Mouse (Mus musculus): ENCODE data around the gene Krt35. TPM values are rescaled to one million over a fixed set of nuclear protein-coding genes. Genes with fewer than 3 reads are reported as not detected.
A peak's percentile ranks its signal among the peaks of the same experiment; 100 is the strongest.

Gene Krt35
- total RNA-seq, 2 experiments from 2014 or later, result not detected

DNA sequence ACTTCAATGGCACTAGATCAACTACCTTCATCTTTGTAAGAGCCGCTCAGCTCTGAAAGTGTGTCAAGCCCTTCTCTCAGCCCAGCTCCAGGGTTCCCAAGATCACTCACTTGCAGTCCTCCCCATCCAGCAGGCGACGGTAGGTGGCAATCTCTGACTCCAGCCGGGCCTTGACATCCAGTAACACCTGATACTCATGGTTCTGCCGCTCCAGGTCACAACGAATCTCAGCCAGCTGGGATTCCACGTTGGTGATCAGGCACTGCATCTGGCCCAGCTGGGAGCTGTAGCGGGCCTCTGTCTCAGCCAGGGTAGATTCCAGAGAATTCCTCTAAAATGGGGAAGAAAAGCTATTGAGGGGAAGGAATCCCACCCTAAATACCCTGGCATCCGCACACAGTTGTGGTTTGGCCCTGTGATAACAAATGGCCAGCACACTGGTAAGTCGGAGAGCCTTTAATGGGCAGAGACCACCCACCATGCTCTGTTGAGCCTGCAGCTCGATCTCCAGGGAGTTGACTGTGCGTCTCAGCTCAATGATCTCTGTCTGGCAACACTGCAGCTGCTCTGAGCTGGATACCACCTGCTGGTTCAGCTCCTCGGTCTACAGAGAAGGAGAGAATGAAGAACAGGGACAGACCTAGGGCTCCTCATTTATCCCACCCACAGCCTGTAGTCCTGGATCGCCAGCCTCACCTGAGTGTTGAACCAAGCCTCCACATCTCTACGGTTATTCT is 6.8 kb upstream of the Krt35 start:
- intact Hi-C loops (cut with DNase I), result no loop called here
- Histone ChIP-seq H3K27ac (no peak overlapping the region), H3K4me3 (no peak overlapping the region)
- DNase-seq, result peak; percentile 18
- TF ChIP-seq CTCF (IDR thresholded peaks at IDR 0.05), result peak; percentile 22; the same call in 1 of the 2 replicates

DNA sequence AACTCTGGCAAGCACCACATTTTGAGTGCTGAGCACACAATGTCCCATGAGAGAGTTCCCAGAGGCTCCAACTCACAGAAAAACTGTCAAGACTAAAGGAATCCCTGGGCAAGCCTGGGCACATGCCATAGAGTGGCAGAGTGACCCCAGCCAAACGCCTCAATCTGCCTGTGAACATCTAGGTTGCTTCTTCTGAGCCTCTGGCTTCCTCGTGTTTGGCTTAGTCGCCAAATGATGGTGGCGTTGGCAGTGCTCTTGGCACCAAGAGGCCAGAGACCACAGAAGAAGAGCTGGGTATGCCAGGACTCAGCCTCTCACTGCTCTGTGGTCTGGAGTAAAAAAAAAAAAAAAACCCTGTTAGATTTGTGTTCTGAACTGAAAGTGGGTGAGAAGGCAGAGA is 4.3 kb upstream of the Krt35 start:
- no peak for DNase-seq
- no peak overlapping the region for H3K27ac ChIP-seq
- no peak overlapping the region for H3K4me3 ChIP-seq
- intact Hi-C loops (cut with DNase I), result no loop called here
- no peak for TF ChIP-seq CTCF (IDR thresholded peaks at IDR 0.05)

DNA sequence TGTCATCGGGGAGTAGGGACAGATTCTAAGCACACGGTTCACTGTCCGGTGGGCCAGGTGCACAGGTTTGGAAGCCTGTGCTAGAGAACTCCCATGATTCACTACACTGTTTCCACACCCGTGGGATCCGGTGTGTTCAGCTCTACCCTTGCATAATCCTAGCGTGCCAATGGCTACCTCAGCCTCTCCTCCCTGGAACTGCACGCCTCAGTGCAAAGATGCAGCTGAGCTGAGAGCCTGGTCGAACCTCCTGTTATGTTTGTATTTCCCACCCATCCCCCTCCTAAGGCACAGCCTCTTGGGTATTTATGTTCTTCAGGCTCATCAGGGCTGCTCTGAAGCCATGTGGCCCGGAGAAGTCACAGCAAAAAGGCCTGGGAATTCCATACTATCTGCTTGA is 1.8 kb upstream of the Krt35 start:
- DNase-seq, result no peak
- no peak overlapping the region for H3K27ac ChIP-seq
- TF ChIP-seq CTCF (IDR thresholded peaks at IDR 0.05), result no peak
- H3K4me3 ChIP-seq, result no peak overlapping the region
- intact Hi-C loops (cut with DNase I), result no loop called here

DNA sequence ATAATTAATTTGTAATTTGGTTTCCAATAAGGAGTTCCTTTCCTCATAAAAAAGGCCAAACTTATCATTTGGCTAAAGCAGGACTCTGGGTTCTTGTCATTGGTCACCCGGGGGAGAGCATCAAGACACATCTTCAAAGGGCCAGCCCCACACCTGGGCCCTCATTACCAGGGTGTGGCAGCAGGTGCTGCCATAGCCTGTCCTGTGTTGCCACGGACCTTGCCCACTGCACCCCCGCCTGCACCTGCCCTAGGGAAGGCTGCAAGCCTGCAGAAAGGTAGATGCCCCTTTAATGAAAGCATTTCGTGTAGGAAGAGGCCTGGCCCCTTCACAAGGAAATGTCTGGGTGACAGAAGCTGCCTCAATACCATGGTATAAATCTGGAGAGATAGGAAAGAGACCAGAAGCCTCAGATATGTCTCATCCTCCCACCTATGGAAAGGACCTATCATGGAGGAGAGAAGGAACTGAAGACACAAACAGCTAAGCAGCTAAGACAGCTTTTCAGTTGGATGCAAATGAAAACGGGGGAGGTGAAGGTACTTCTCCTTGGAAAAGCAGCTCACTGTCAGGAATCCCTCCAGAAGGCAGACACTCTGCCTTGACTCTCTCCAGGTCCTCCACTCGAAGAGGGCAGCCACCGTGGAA is 7.5 kb downstream of the Krt35 start:
- no peak for DNase-seq
- intact Hi-C loops (cut with DNase I), result no loop called here
- Histone ChIP-seq H3K4me3 (no peak overlapping the region), H3K27ac (no peak overlapping the region)
- no peak for TF ChIP-seq CTCF (IDR thresholded peaks at IDR 0.05)

DNA sequence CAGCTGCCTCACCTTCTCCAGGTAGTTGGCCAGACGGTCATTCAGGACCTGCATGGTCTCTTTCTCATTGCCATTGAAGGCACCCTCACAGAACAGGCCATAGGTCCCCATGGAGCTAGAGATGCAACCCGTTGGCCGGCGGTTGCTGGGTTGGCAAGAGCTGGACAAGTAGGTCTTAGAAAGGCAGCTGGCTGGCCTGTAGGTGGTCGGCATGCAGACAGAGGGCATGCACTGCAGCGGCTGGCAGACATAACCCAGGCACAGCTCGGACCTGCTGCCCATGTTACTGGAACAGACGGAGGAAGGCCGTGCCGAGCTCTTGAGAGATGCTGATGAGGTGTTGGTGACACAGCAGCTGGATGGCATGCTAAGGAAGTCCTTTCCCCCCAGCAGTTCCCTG is 8.2 kb downstream of the Krt35 start, which contains the start of gene Krt32:
TSS of gene Krt32 (minus strand) at position 366 of the 400 bp plus-strand sequence.
- Histone ChIP-seq H3K4me3 (no peak within 1 kb of the TSS), H3K27ac (no peak within 1 kb of the TSS)
- DNase-seq, result no peak
- intact Hi-C loops (cut with DNase I), result no loop called here
- TF ChIP-seq CTCF (IDR thresholded peaks at IDR 0.05), result no peak

DNA sequence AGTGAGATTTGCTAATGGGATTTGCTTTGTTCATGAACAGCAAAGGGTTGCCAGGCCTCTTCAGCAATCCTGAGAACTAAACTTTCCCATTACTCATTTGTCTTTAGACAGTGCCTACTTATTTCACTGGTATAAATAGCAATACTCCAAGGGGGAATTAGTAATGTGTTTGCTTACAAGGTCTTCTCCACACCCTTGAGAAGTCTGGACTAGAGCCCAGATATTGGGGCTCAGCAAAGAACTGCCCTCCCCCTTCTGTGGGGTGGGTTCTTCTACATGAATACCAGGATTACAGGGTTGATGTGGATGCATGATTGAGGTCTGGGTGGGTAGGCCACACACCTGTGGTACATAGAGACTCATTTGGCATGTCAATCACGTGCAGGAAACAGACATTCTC is 22.2 kb downstream of the Krt35 start:
- intact Hi-C loops (cut with DNase I), result no loop called here
- H3K27ac ChIP-seq, result no peak overlapping the region
- no peak for DNase-seq
- no peak overlapping the region for H3K4me3 ChIP-seq
- TF ChIP-seq CTCF (IDR thresholded peaks at IDR 0.05), result no peak

DNA sequence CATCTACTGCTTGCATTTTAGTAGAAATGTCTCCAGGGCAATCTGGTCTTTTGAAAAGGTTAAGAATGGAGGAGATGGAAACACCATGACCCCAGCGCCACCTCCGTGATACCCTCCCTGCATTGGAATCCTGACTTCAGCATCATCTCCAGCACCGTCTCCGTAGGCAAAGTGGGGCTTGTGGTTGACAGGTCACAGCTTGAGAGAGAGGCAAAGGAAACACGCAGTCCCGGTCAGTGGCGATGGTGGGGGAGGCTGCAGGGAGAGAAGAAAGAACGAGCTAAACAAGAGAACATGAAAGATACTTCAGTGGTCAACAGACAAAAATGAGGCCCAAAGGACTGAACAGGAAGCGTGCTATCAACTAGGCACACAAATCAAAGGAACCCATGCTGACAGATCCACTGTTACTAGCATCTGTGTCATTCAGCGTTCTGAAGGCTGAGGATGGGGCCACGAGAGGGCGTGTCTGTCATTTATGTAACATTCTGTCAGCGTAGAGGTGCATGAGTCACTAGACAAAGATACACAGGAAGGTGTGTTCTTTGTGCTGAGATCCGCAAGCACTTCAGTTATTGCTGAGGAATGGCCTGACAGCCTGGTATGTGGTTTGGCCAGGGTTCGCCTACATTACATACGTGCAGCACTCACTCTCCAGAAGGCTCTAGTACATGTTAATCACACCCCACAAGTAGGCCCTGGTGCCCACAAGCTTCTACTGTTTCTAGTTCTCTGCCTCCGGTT is 28.6 kb downstream of the Krt35 start:
- no peak for TF ChIP-seq CTCF (IDR thresholded peaks at IDR 0.05)
- intact Hi-C loops (cut with DNase I), result no loop called here
- Histone ChIP-seq H3K4me3 (no peak overlapping the region), H3K27ac (no peak overlapping the region)
- no peak for DNase-seq

DNA sequence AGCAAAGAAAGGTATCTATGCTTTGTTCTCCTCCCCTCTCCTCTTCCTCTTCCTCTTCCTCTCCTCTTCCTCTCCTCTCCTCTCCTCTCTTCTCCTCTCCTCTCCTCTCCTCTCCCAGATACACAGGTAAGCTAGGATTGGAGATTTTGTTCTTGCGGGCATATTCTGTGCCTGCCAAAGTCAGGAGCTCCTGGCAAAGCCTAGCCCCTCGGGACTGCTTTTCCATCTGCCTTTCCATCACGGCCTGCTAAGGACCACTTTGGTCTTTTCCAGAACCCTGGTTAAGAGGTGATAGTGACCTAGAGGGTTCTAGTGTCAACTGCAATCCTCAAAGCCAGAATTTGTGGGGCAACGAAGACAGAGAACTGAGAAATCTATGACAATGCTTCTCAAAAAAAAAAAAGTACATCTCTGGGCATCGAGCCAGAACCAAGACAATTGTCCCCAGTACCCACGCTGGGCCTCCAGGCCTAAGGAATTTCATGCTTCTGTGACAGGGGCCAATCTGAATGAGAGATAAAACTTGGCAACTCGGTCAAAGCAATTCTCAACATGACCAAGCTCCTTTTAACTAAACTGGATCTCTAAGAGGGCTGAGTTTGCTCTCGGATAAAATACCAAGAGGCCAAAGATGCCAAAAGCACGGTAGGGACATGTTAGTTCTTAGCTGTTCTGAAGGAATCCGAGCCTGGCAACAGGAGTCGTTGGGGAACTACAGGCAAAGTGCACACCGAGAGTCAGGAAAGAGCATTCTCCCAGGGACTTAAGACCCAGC is 29.6 kb downstream of the Krt35 start:
- DNase-seq, result no peak
- no peak overlapping the region for H3K4me3 ChIP-seq
- H3K27ac ChIP-seq, result no peak overlapping the region
- intact Hi-C loops (cut with DNase I), result no loop called here
- TF ChIP-seq CTCF (IDR thresholded peaks at IDR 0.05), result no peak

DNA sequence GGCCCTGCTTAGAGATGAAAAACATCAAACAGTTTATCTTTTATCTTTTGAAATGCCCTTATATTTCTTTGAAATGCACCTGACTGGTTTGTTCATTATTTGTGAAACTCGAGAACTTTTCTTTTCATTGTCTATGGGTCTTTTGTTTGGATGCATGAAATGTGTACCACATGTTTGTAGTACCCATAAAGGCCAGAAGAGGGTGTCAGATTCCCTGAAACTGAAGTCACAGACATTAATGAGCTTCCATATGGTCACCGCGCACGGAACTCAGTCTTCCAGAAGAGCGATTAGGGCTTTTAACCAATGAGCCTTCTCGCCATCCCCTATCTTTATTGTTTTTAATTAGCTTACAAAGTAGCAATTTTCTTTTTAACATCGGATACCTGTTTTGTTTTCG is 37.2 kb downstream of the Krt35 start:
- DNase-seq, result no peak
- no peak; the same call in 1 of the 2 replicates for TF ChIP-seq CTCF (IDR thresholded peaks at IDR 0.05)
- intact Hi-C loops (cut with DNase I), result no loop called here
- no peak overlapping the region for H3K4me3 ChIP-seq
- no peak overlapping the region for H3K27ac ChIP-seq

DNA sequence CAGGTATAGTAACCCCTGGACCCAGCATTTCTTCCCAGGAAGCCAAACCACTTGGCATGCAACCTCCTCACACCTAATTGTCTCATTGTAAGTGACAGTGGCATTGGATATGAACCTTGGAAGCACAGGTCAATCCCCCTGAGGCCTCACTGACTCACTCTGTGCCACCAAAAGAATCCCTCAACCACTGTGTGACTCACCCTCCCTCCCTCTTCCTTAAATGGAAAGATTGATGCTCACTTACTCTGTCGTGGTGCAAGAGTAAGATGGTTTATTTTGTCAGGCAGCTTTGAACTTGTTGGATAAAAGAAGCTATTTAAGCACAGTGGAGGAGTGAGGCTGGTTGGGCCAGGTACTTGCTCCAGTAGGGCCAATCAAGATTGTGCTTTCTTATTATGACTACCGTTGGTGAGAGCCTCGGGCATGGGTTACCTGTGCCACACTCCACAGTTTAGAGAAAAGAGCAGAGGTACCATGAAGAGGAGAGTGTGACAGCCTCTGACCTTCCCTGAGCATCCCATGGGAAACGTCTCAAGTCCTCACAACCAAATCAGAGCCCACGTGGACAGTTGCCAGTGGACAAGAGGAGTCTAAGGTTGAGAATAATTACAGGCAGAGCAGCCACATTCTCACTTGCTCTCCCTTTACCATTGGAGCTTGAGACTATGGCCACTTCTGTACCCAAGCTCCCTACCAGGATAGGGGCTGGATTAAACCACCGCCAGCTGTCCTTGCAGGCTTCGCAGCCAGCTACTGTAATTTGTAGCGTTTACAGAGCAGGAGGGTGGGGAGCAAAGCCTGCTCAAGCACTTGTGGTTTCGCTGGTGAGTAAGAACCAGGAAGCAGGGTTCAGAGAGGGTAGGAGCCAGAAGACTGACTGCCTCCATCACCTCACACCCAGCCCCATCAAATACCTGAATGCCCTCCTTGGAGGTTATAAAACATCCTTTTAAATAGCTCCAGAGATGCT is 40.1 kb downstream of the Krt35 start:
- intact Hi-C loops (cut with DNase I), result no loop called here
- TF ChIP-seq CTCF (IDR thresholded peaks at IDR 0.05), result no peak
- DNase-seq, result no peak
- no peak overlapping the region for H3K27ac ChIP-seq
- no peak overlapping the region for H3K4me3 ChIP-seq

DNA sequence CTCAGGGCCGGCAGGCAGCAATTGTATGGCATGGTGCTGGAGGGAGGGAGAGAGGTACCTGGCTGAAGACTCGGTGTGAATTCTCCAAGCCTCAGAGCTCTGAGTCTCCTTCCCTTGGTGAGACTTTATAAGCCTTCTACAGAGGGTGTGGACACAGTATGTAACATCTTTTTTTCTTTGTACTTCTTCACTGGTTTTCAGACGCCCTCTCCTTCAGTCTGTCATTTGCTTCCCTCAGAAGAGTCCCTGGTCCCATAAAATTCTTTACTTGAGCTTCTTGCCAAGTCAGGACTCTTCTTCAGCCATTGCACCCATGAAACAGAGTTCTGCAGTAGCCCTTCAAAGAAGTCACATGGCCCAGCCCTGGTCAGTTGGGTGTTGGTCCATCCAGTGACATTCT is 45.6 kb downstream of the Krt35 start, which contains the start of gene Krt31:
TSS of gene Krt31 (minus strand) at position 101 of the 400 bp plus-strand sequence.
- no peak for TF ChIP-seq CTCF (IDR thresholded peaks at IDR 0.05)
- DNase-seq, result no peak
- intact Hi-C loops (cut with DNase I), result no loop called here
- Histone ChIP-seq H3K4me3 (no peak within 1 kb of the TSS), H3K27ac (no peak within 1 kb of the TSS)

All from gastrocnemius, adult 2 months (tissue).